Mouse (Mus musculus): ENCODE measurements at regions not wholly inside any gene's neighbourhood (a gene's known extent, or its start where the extent isn't known, plus 50 kb on each side); places are given as distances from the start of the nearest gene placed in this dataset.

- WGBS: 98% methylated on average over 1 of the region's 1 CpGs
- no peaks in the 10 kb centered on the region for H3K27me3 ChIP-seq (ENCODE audit: insufficient read depth, low read length)
- ATAC-seq (ENCODE audit: low FRiP score) (no peak), DNase-seq (ENCODE audit: low spot score) (peak; percentile 24)
- H3K36me3 ChIP-seq (ENCODE audit: insufficient read depth, low read length): no peaks in the 10 kb centered on the region
- no peak overlapping the region for H3K4me2 ChIP-seq (ENCODE audit: low read depth, low read length, poor library complexity, severe bottlenecking)
- no peak overlapping the region for H3K27ac ChIP-seq (ENCODE audit: low read depth, low read length)
- no peak for TF ChIP-seq CTCF (IDR thresholded peaks at IDR 0.05)
- H3K9ac ChIP-seq (replicated peaks; ENCODE audit: low read length, poor library complexity, severe bottlenecking): no peak overlapping the region
- no peaks in the 10 kb centered on the region for H3K4me1 ChIP-seq (ENCODE audit: insufficient read depth, low read length)
- no peaks in the 10 kb centered on the region for H3K9me3 ChIP-seq (ENCODE audit: low read length)
- no peak overlapping the region for H3K4me3 ChIP-seq (ENCODE audit: low read depth, low read length)
Observed at GRCm38 (mm10) chr6:36248219-36248618, 139.7 kb upstream of the Chrm2 start.

DNA sequence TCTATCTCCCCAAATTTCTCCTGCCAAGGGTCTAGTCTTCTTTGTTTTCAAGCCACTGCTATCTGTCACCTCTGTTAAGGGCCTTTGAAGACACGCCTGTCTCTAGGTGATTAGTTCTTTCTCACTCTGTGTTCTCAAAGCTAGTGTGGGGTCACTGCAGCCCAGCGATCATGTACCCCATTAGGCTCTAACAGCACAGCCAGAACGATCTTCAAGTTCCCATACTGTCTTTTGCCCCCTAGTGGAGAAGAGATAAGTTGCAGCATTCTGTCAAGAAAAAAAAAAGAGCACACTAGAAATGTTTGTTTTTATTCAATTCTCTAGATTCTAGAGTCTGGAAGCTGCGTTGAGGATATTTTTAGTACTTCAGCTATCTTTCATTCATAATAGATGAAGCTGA lies 138.8 kb upstream of the Chrm2 start:
- Histone ChIP-seq H3K36me3 (ENCODE audit: insufficient read depth, low read length) (no peaks in the 10 kb centered on the region), H3K27ac (ENCODE audit: low read depth, low read length) (no peak overlapping the region), H3K4me2 (ENCODE audit: low read depth, low read length, poor library complexity, severe bottlenecking) (no peak overlapping the region), H3K4me3 (ENCODE audit: low read depth, low read length) (no peak overlapping the region), H3K4me1 (ENCODE audit: insufficient read depth, low read length) (no peaks in the 10 kb centered on the region), H3K9ac (replicated peaks; ENCODE audit: low read length, poor library complexity, severe bottlenecking) (no peak overlapping the region), H3K9me3 (ENCODE audit: low read length) (no peaks in the 10 kb centered on the region), H3K27me3 (ENCODE audit: insufficient read depth, low read length) (no peaks in the 10 kb centered on the region)
- ATAC-seq (ENCODE audit: low FRiP score) (no peak), DNase-seq (ENCODE audit: low spot score) (peak; percentile 61)
- WGBS: 30% methylated on average over 4 of the region's 4 CpGs
- peak; percentile 76 for TF ChIP-seq CTCF (IDR thresholded peaks at IDR 0.05)

- no peaks in the 10 kb centered on the region for H3K36me3 ChIP-seq (ENCODE audit: insufficient read depth, low read length)
- no peaks in the 10 kb centered on the region for H3K27me3 ChIP-seq (ENCODE audit: insufficient read depth, low read length)
- H3K27ac ChIP-seq (ENCODE audit: low read depth, low read length): no peak overlapping the region
- H3K4me2 ChIP-seq (ENCODE audit: low read depth, low read length, poor library complexity, severe bottlenecking): no peak overlapping the region
- ATAC-seq (ENCODE audit: low FRiP score) (no peak), DNase-seq (ENCODE audit: low spot score) (no peak)
- no peak for TF ChIP-seq CTCF (IDR thresholded peaks at IDR 0.05)
- H3K9ac ChIP-seq (replicated peaks; ENCODE audit: low read length, poor library complexity, severe bottlenecking): no peak overlapping the region
- H3K4me3 ChIP-seq (ENCODE audit: low read depth, low read length): no peak overlapping the region
- WGBS: 88% methylated on average over 10 of the region's 10 CpGs
- H3K4me1 ChIP-seq (ENCODE audit: insufficient read depth, low read length): no peaks in the 10 kb centered on the region
- no peaks in the 10 kb centered on the region for H3K9me3 ChIP-seq (ENCODE audit: low read length)
Observed at GRCm38 (mm10) chr6:36266717-36267402, 121.0 kb upstream of the Chrm2 start.

GRCm38 (mm10) chr6:36286664-36287063 lies 101.2 kb upstream of the Chrm2 start:
- H3K9ac ChIP-seq (replicated peaks; ENCODE audit: low read length, poor library complexity, severe bottlenecking): no peak overlapping the region
- 79% methylated on average over 10 of the region's 10 CpGs for WGBS
- no peaks in the 10 kb centered on the region for H3K4me1 ChIP-seq (ENCODE audit: insufficient read depth, low read length)
- H3K9me3 ChIP-seq (ENCODE audit: low read length): no peaks in the 10 kb centered on the region
- TF ChIP-seq CTCF (IDR thresholded peaks at IDR 0.05): no peak
- no peaks in the 10 kb centered on the region for H3K36me3 ChIP-seq (ENCODE audit: insufficient read depth, low read length)
- H3K27ac ChIP-seq (ENCODE audit: low read depth, low read length): no peak overlapping the region
- DNase-seq (ENCODE audit: low spot score): no peak
- H3K27me3 ChIP-seq (ENCODE audit: insufficient read depth, low read length): no peaks in the 10 kb centered on the region
- no peak overlapping the region for H3K4me3 ChIP-seq (ENCODE audit: low read depth, low read length)
- no peak for ATAC-seq (ENCODE audit: low FRiP score)
- no peak overlapping the region for H3K4me2 ChIP-seq (ENCODE audit: low read depth, low read length, poor library complexity, severe bottlenecking)

GRCm38 (mm10) chr6:36313586-36313985 lies 74.3 kb upstream of the Chrm2 start:
- Histone ChIP-seq H3K9ac (replicated peaks; ENCODE audit: low read length, poor library complexity, severe bottlenecking) (no peak overlapping the region), H3K4me1 (ENCODE audit: insufficient read depth, low read length) (no peaks in the 10 kb centered on the region), H3K27ac (ENCODE audit: low read depth, low read length) (no peak overlapping the region), H3K36me3 (ENCODE audit: insufficient read depth, low read length) (no peaks in the 10 kb centered on the region), H3K4me2 (ENCODE audit: low read depth, low read length, poor library complexity, severe bottlenecking) (no peak overlapping the region), H3K27me3 (ENCODE audit: insufficient read depth, low read length) (no peaks in the 10 kb centered on the region), H3K9me3 (ENCODE audit: low read length) (no peaks in the 10 kb centered on the region), H3K4me3 (ENCODE audit: low read depth, low read length) (no peak overlapping the region)
- ATAC-seq (ENCODE audit: low FRiP score) (no peak), DNase-seq (ENCODE audit: low spot score) (peak; percentile 14)
- no peak for TF ChIP-seq CTCF (IDR thresholded peaks at IDR 0.05)
- WGBS: 60% methylated on average over 1 of the region's 1 CpGs

Data from midbrain, postnatal 0 days (tissue).